Mouse (Mus musculus) heart, postnatal 0 days (tissue): ENCODE measurements around the gene Sema3b. TPM values are rescaled to one million over a fixed set of nuclear protein-coding genes. Genes with fewer than 3 reads are reported as not detected.
"Not testable (repeated sequence)": the region's sequence is repeated elsewhere in the genome, so short reads cannot be mapped to it uniquely, and the experiment has no call there.

Experiments used
- ATAC-seq: fragments of 200-750 bp; cut with Nextera tagmentation; 2 replicates; pipeline ENCODE4 v1.8.0; 2017; ENCODE audit warnings: low read depth, moderate number of reproducible peaks, moderate library complexity; ENCODE audit not compliant: insufficient read depth
- DNase-seq: peaks from one replicate; pipeline ENCODE4 v3.0.0-alpha.2; 2016; ENCODE audit warnings: low spot score
- H3K27ac ChIP-seq: fragments of 300-500 bp; sonication (generic); 2 replicates; pipeline ENCODE4 v1.5.1; 2014; ENCODE audit warnings: low read depth, mild to moderate bottlenecking
- H3K27me3 ChIP-seq: fragments of 300-500 bp; sonication (generic); 2 replicates; pipeline ENCODE4 v1.6.1; 2014; ENCODE audit warnings: low read length, mixed read lengths; ENCODE audit not compliant: control insufficient read depth, insufficient read depth
- H3K36me3 ChIP-seq: fragments of 300-500 bp; sonication (generic); replicated peaks from 2 replicates; pipeline ENCODE4 v1.6.1; 2014; ENCODE audit warnings: low read length, mixed read lengths; ENCODE audit not compliant: control insufficient read depth, insufficient read depth
- H3K4me1 ChIP-seq: fragments of 300-500 bp; sonication (generic); 2 replicates; pipeline ENCODE4 v1.6.1; 2014; ENCODE audit warnings: antibody characterized with exemption; ENCODE audit not compliant: control insufficient read depth, insufficient read depth
- H3K4me2 ChIP-seq: fragments of 300-500 bp; sonication (generic); 2 replicates; pipeline ENCODE4 v1.6.1; 2014; ENCODE audit warnings: low read depth, mild to moderate bottlenecking, low read length, moderate library complexity
- H3K4me3 ChIP-seq: fragments of 300-500 bp; sonication (generic); 2 replicates; pipeline ENCODE4 v1.5.1; 2014; ENCODE audit warnings: low read depth, low read length
- H3K9ac ChIP-seq: fragments of 300-500 bp; sonication (generic); replicated peaks from 2 replicates; pipeline ENCODE4 v1.6.1; 2014; ENCODE audit warnings: low read depth, low read length, mixed read lengths
- H3K9me3 ChIP-seq: fragments of 300-500 bp; sonication (generic); replicated peaks from 2 replicates; pipeline ENCODE4 v1.6.1; 2016; ENCODE audit warnings: low read length; ENCODE audit not compliant: control insufficient read depth
- CTCF ChIP-seq: IDR thresholded peaks from 2 replicates; pipeline ENCODE4 v1.5.1; 2016; ENCODE audit warnings: antibody characterized with exemption, control low read depth, low read depth
- EP300 ChIP-seq: IDR thresholded peaks from 2 replicates; pipeline ENCODE4 v1.6.1; 2016; ENCODE audit warnings: antibody characterized with exemption, low read depth
- WGBS: fragments of 180-500 bp; shearing (Covaris S2); extraction: QIAGEN DNeasy Blood & Tissue Kit; methylation state at CpG from one replicate; pipeline ENCODE4 v1.1.7; 2014; 5-methylcytosine and 5-hydroxymethylcytosine counted together
- polyA plus RNA-seq: library from polyadenylated mRNA; unstranded; fragments of >200 nt; fragmentation: Nextera tagmentation; extraction: Ambion mirVana; gene quantifications from 2 replicates; pipeline ENCODE4 v1.2.1, GENCODE M21; 2015
- total RNA-seq: library from RNA; depleted of rRNA; stranded (reverse); fragments of >200 nt; gene quantifications from 2 replicates; pipeline ENCODE4 v1.2.3, GENCODE M21; 2014; ENCODE audit warnings: low replicate concordance

The Sema3b gene
- total and polyA plus RNA-seq, 2 experiments from 2014 or later, result 8.9 to 34.9 TPM

GRCm38 (mm10) chr9:107576357-107577107 is 32.5 kb downstream of the Sema3b start, which contains the start of gene Hyal1:
Gene Hyal1 (plus strand): TSS chr9:107576927.
- peak; percentile 91 for DNase-seq
- H3K27me3 ChIP-seq, result no peaks in the 10 kb centered on the region

GRCm38 (mm10) chr9:107575579-107576356 is 33.3 kb downstream of the Sema3b start:
- WGBS, result 73% methylated on average over 14 of the region's 14 CpGs
- peak overlapping the region; percentile 71 for H3K27ac ChIP-seq

More at GRCm38 (mm10) chr9:107576357-107577107, 32.5 kb downstream of the Sema3b start, which contains the start of gene Hyal1:
- no peaks in the 10 kb centered on the region for H3K9me3 ChIP-seq
- peak within 1 kb of the TSS; percentile 43; the same call in 1 of the 2 replicates for H3K9ac ChIP-seq
- 26% methylated on average over 16 of the region's 16 CpGs for WGBS
- TF ChIP-seq EP300 (no peak), CTCF (no peak)
- peaks cover 16% of the 10 kb centered on the region for H3K4me1 ChIP-seq
- ATAC-seq, result peak; percentile 70
- H3K4me2 ChIP-seq, result peak within 1 kb of the TSS; percentile 62
- peak within 1 kb of the TSS; percentile 36 for H3K4me3 ChIP-seq
- peak within 1 kb of the TSS; percentile 71 for H3K27ac ChIP-seq
- peaks cover 24% of the 10 kb centered on the region for H3K36me3 ChIP-seq

GRCm38 (mm10) chr9:107573774-107574173 is 35.3 kb downstream of the Sema3b start:
- 90% methylated on average over 6 of the region's 6 CpGs for WGBS
- H3K9me3 ChIP-seq, H3K27ac ChIP-seq, DNase-seq, H3K4me2 ChIP-seq, H3K4me3 ChIP-seq, H3K27me3 ChIP-seq, H3K9ac ChIP-seq, ATAC-seq: not testable (repeated sequence)
- Histone ChIP-seq H3K4me1 (peaks cover 25% of the 10 kb centered on the region), H3K36me3 (peaks cover 27% of the 10 kb centered on the region)

More at GRCm38 (mm10) chr9:107575579-107576356, 33.3 kb downstream of the Sema3b start:
- H3K4me1 ChIP-seq, result peaks cover 17% of the 10 kb centered on the region
- H3K4me3 ChIP-seq, result no peak overlapping the region
- no peak for DNase-seq
- H3K9me3 ChIP-seq, result no peaks in the 10 kb centered on the region
- H3K9ac ChIP-seq, result no peak overlapping the region
- peaks cover 27% of the 10 kb centered on the region for H3K36me3 ChIP-seq
- H3K27me3 ChIP-seq, result no peaks in the 10 kb centered on the region
- TF ChIP-seq CTCF (no peak), EP300 (no peak)
- no peak for ATAC-seq
- no peak overlapping the region for H3K4me2 ChIP-seq

GRCm38 (mm10) chr9:107572327-107572662 is 36.7 kb downstream of the Sema3b start:
- 85% methylated on average over 2 of the region's 2 CpGs for WGBS
- DNase-seq (no peak), ATAC-seq (no peak)
- no peak overlapping the region for H3K27ac ChIP-seq
- no peak overlapping the region for H3K9ac ChIP-seq
- H3K4me2 ChIP-seq, result no peak overlapping the region
- no peaks in the 10 kb centered on the region for H3K9me3 ChIP-seq
- H3K4me3 ChIP-seq, result no peak overlapping the region
- no peaks in the 10 kb centered on the region for H3K27me3 ChIP-seq
- peaks cover 29% of the 10 kb centered on the region for H3K4me1 ChIP-seq
- peaks cover 27% of the 10 kb centered on the region for H3K36me3 ChIP-seq
- TF ChIP-seq CTCF (no peak), EP300 (no peak)

GRCm38 (mm10) chr9:107571534-107572326 is 37.3 kb downstream of the Sema3b start:
- Histone ChIP-seq H3K9ac (no peak overlapping the region; the same call in 1 of the 2 replicates), H3K4me1 (peaks cover 25% of the 10 kb centered on the region), H3K27me3 (no peaks in the 10 kb centered on the region), H3K4me3 (peak overlapping the region; percentile 76), H3K4me2 (peak overlapping the region; percentile 76), H3K9me3 (no peaks in the 10 kb centered on the region), H3K36me3 (peaks cover 27% of the 10 kb centered on the region), H3K27ac (peak overlapping the region; percentile 56)
- TF ChIP-seq EP300, result no peak
- no peak for TF ChIP-seq CTCF
- DNase-seq (no peak), ATAC-seq (no peak)
- WGBS, result 82% methylated on average over 22 of the region's 22 CpGs
